Mouse (Mus musculus) cerebellum, adult 9-11 months (tissue): ENCODE measurements around the gene Tcstv3.
"Not testable (repeated sequence)": the region's sequence is repeated elsewhere in the genome, so short reads cannot be mapped to it uniquely, and the experiment has no call there.

Experiments
- DNase-seq: peaks from one replicate; pipeline ENCODE4 v3.0.0; 2022

The Tcstv3 gene

GRCm38 (mm10) chr13:120316578-120316977 lies at the start of gene Tcstv3:
Gene Tcstv3 (plus strand): TSS chr13:120316878.
- DNase-seq, result not testable (repeated sequence)

- DNase-seq, result not testable (repeated sequence)
Measured at GRCm38 (mm10) chr13:120277837-120278236, 38.8 kb upstream of the Tcstv3 start.

GRCm38 (mm10) chr13:120278784-120279183 lies 37.9 kb upstream of the Tcstv3 start:
- no peak for DNase-seq

GRCm38 (mm10) chr13:120299324-120299894 lies 17.3 kb upstream of the Tcstv3 start:
- DNase-seq, result no peak

- DNase-seq, result no peak
Measured at GRCm38 (mm10) chr13:120299991-120300442, 16.7 kb upstream of the Tcstv3 start, which contains the start of gene BC147527. Gene BC147527 (plus strand): TSS chr13:120300392.

- no peak for DNase-seq
Measured at GRCm38 (mm10) chr13:120300853-120301252, 15.8 kb upstream of the Tcstv3 start.

- no peak for DNase-seq
Measured at GRCm38 (mm10) chr13:120310749-120311148, 5.9 kb upstream of the Tcstv3 start.

GRCm38 (mm10) chr13:120313584-120313983 lies 3.1 kb upstream of the Tcstv3 start:
- no peak for DNase-seq

GRCm38 (mm10) chr13:120320183-120320582 lies 3.5 kb downstream of the Tcstv3 start:
- DNase-seq, result no peak

GRCm38 (mm10) chr13:120320721-120321120 lies 4.0 kb downstream of the Tcstv3 start:
- DNase-seq, result no peak
